Mouse (Mus musculus) heart, postnatal 0 days (tissue): ENCODE measurements at regions not wholly inside any gene's neighbourhood (a gene's known extent, or its start where the extent isn't known, plus 50 kb on each side); places are given as distances from the start of the nearest gene placed in this dataset.

ENCODE experiments used
- CTCF ChIP-seq: IDR thresholded peaks from 2 replicates; pipeline ENCODE4 v1.5.1; 2016; ENCODE audit warnings: antibody characterized with exemption, control low read depth, low read depth
- EP300 ChIP-seq: IDR thresholded peaks from 2 replicates; pipeline ENCODE4 v1.6.1; 2016; ENCODE audit warnings: antibody characterized with exemption, low read depth

DNA sequence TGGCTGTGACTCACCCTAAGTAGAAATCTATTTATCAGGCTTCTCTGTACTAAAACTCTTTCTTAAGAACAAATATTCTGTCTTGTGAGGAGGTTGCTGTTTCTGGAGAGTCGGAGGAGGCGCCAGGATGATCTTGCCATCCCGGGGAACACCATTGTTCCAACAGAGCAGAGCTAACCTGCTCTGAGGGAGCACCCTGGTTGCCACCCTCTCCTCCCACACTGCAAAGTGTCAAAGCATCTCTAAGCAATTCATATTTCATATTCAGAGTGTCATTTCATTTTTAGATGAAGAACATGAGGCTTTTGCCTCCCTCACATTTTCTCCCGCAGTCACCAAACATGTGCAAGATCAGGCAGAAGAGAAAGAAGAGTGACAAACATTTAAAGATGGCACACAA is 90.3 kb downstream of the Sem1 start:
- no peak for TF ChIP-seq CTCF
- TF ChIP-seq EP300: no peak
